Mouse (Mus musculus) MEL (cell line): ENCODE data around the gene Pimreg.

ENCODE experiments used
- CHD2 ChIP-seq: IDR thresholded peaks from 2 replicates; pipeline ENCODE4 v1.6.1; 2011; ENCODE audit warnings: low read length, improper control_type of control experiment
- CTCF ChIP-seq, 3 experiments: IDR thresholded peaks in 2 of 3; conservative IDR thresholded peaks in 1 of 3; 2 replicates each; pipeline ENCODE4 v1.5.1; 2011 to 2012; ENCODE audit warnings: low read length in 3 of 3, low read depth in 2 of 3, mild to moderate bottlenecking in 2 of 3, improper control_type of control experiment in 1 of 3, inconsistent platforms in 1 of 3, mixed read lengths in 1 of 3, moderate library complexity in 1 of 3; ENCODE audit not compliant: control insufficient read depth in 1 of 3, insufficient read depth in 1 of 3, poor library complexity in 1 of 3, severe bottlenecking in 1 of 3
- HCFC1 ChIP-seq: IDR thresholded peaks from 2 replicates; pipeline ENCODE4 v1.6.1; 2012; ENCODE audit warnings: low read depth, mild to moderate bottlenecking, inconsistent platforms, low read length, improper control_type of control experiment, moderate library complexity
- POLR2A ChIP-seq, 2 experiments: IDR thresholded peaks; 2 replicates each; pipeline ENCODE4 v1.6.1; 2011 to 2012; ENCODE audit warnings: low read length in 2 of 2, mild to moderate bottlenecking in 2 of 2, control low read depth in 1 of 2, improper control_type of control experiment in 1 of 2, low read depth in 1 of 2, moderate library complexity in 1 of 2; ENCODE audit not compliant: control insufficient read depth in 1 of 2, insufficient read depth in 1 of 2, poor library complexity in 1 of 2
- POLR2AphosphoS2 ChIP-seq: IDR thresholded peaks from 2 replicates; pipeline ENCODE4 v1.6.1; 2011; ENCODE audit warnings: low read length, improper control_type of control experiment
- TBP ChIP-seq: IDR thresholded peaks from 2 replicates; pipeline ENCODE4 v1.8.0; 2011; ENCODE audit warnings: low read depth, low read length, improper control_type of control experiment
- ZKSCAN1 ChIP-seq: IDR thresholded peaks from 2 replicates; pipeline ENCODE4 v1.6.1; 2012; ENCODE audit warnings: low read depth, mild to moderate bottlenecking, inconsistent platforms, low read length, improper control_type of control experiment, moderate library complexity

DNA sequence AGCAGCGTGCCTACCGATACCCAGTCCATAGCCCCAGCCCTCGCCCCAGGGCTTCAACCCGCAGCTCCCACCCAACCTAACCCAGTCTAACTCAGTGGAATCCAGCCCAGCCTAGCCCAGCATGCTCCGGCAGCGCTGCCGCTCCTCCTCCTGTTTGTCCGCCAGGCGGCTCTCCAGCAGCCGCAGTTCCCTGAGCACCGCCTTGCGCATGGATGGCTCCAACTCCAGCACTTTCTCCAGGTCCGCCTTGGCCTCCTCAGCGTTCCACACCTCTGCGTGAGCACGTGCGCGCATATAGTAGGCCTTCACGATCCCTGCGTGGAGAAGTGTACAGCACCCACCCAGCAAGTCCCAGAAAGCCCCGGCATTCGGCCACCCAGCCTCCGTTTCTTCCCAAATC lies 12.7 kb upstream of the Pimreg start:
- TF ChIP-seq HCFC1 (no peak), CHD2 (no peak), POLR2A (IDR thresholded peaks at IDR 0.05; ENCODE audit: control insufficient read depth in 1 of 2, insufficient read depth in 1 of 2, low read depth in 1 of 2, low read length in 2 of 2, poor library complexity in 1 of 2) (no peak), ZKSCAN1 (no peak), CTCF (IDR thresholded peaks at IDR 0.05 in 2 of 3, conservative IDR thresholded peaks at IDR 0.05 in 1 of 3; ENCODE audit: control insufficient read depth in 1 of 3, insufficient read depth in 1 of 3, low read depth in 2 of 3, low read length in 3 of 3, poor library complexity in 1 of 3, severe bottlenecking in 1 of 3) (no peak), POLR2AphosphoS2 (no peak), TBP (no peak)
